Mouse (Mus musculus): ENCODE results near the gene Traf3. TPM values are rescaled to one million over a fixed set of nuclear protein-coding genes. Genes with fewer than 3 reads are reported as not detected.

Gene Traf3
- polyA plus RNA-seq, 1 experiment from 2014 or later: 14.0 TPM

DNA sequence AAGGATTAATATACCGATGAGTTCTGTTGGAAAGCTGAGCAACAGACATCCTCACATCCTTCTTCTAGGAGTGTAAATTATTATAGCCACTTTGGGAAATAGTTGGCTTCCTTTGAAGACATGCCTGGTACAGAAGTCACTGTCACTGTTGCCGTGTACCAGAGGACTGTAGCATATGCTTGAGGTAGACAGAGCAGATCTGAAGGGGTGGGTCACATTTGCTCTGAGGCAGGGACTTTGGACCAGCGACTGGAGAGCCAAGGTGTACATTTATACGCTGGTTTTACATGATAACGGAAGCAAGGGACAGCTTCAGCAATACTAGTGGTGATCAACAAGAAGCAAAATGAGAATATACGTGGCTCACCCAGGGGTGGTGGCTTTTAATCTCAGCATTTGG, 52.7 kb downstream of the Traf3 start:
- Histone ChIP-seq H3K4me3 (ENCODE audit: low read depth, low read length) (no peak overlapping the region), H3K4me2 (no peak overlapping the region), H3K27ac (ENCODE audit: low read depth, low read length) (no peak overlapping the region), H3K4me1 (ENCODE audit: control insufficient read depth, insufficient read depth, low read length) (no peaks in the 10 kb centered on the region), H3K36me3 (ENCODE audit: control insufficient read depth, insufficient read depth, low read length) (peaks cover 6% of the 10 kb centered on the region; the same call in 1 of the 2 replicates), H3K9me3 (ENCODE audit: control insufficient read depth, low read length) (no peaks in the 10 kb centered on the region), H3K9ac (ENCODE audit: low read length) (no peak overlapping the region), H3K27me3 (ENCODE audit: control insufficient read depth, insufficient read depth, low read length) (no peaks in the 10 kb centered on the region)
- 94% methylated on average over 6 of the region's 6 CpGs for whole genome bisulfite sequencing
- DNase-seq (ENCODE audit: low spot score, missing footprints) (peak; percentile 47), ATAC-seq (ENCODE audit: low FRiP score) (no peak)

DNA sequence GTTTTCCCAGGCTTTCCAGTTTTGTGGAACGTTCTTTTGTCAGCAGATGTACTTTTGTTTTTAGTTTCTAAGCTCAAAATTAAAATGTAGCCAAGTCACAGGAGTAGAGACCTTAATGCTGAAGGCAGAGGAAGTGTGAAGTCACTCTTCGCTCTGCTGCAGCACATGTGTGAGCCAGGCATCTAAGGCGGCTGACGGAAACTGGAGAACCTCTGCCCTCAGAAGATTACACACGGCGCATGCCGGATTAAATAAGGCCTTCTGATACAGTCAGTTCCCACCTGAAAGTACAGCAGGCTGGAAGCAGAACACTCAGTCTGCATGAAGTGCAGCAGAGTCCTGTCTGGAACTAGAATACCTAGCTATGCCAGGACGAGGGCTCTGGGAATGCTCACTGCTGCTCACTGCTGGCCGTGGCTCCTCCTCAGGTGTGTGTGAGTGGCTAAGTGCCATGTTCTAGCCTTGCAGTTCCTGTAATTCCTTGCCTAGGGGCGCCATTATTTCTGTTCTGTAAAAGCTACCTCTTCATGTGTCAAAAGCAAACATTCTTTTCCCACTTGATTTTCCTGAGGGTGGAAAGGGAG, 59.1 kb downstream of the Traf3 start:
- Histone ChIP-seq H3K9ac (ENCODE audit: low read length) (no peak overlapping the region), H3K36me3 (ENCODE audit: control insufficient read depth, insufficient read depth, low read length) (peaks cover 9% of the 10 kb centered on the region; the same call in 1 of the 2 replicates), H3K9me3 (ENCODE audit: control insufficient read depth, low read length) (no peaks in the 10 kb centered on the region), H3K27ac (ENCODE audit: low read depth, low read length) (no peak overlapping the region), H3K4me1 (ENCODE audit: control insufficient read depth, insufficient read depth, low read length) (no peaks in the 10 kb centered on the region), H3K27me3 (ENCODE audit: control insufficient read depth, insufficient read depth, low read length) (no peaks in the 10 kb centered on the region), H3K4me2 (no peak overlapping the region), H3K4me3 (ENCODE audit: low read depth, low read length) (no peak overlapping the region)
- DNase-seq (ENCODE audit: low spot score, missing footprints): peak; percentile 66
- WGBS: 82% methylated on average over 10 of the region's 10 CpGs
- no peak for ATAC-seq (ENCODE audit: low FRiP score)

DNA sequence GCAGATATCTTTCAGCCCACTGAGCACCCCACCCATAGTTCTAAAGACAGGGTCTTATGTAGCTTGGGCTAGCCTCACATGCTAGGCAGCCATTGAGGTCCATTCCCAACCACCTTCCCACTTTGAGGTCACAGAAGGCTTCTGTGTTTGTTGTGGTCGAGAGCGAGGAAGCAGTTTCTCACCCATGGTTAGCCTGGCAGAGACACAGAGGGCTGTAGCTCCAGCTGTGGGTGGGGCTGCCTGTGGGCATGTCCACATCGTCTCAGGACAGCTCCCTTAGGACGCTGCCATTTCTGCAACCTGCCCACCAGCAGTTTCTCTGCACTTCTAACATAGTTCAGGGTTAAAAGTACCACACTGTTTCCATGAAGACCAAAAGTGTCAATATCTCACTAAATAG, 61.2 kb downstream of the Traf3 start:
- no peaks in the 10 kb centered on the region for H3K9me3 ChIP-seq (ENCODE audit: control insufficient read depth, low read length)
- H3K9ac ChIP-seq (ENCODE audit: low read length): no peak overlapping the region
- ATAC-seq (ENCODE audit: low FRiP score) (no peak), DNase-seq (ENCODE audit: low spot score, missing footprints) (peak; percentile 10)
- no peaks in the 10 kb centered on the region for H3K4me1 ChIP-seq (ENCODE audit: control insufficient read depth, insufficient read depth, low read length)
- no peak overlapping the region for H3K27ac ChIP-seq (ENCODE audit: low read depth, low read length)
- no peaks in the 10 kb centered on the region for H3K27me3 ChIP-seq (ENCODE audit: control insufficient read depth, insufficient read depth, low read length)
- no peak overlapping the region for H3K4me2 ChIP-seq
- 89% methylated on average over 4 of the region's 4 CpGs for WGBS
- H3K4me3 ChIP-seq (ENCODE audit: low read depth, low read length): no peak overlapping the region
- peaks cover 3% of the 10 kb centered on the region; the same call in 1 of the 2 replicates for H3K36me3 ChIP-seq (ENCODE audit: control insufficient read depth, insufficient read depth, low read length)

DNA sequence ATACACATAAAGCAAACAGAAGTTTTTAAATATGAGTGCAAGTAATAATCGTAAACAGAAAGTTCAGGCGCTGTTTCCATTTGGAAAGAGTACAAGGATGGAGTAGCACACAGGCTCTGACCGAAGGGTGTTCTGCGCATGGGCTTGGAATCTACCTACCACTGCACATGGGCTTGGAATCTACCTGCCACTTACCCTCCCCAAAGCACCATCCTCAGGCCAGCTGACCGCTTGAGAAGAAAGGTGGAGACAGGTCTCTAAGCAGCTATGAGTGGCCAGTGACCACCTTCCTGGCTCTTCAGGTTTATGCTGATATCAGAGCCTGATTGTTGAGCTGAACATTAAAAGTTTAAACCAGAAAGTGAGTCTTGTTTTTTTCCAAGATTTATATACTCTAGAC, 62.3 kb downstream of the Traf3 start:
- DNase-seq (ENCODE audit: low spot score, missing footprints) (peak; percentile 17), ATAC-seq (ENCODE audit: low FRiP score) (no peak)
- H3K4me1 ChIP-seq (ENCODE audit: control insufficient read depth, insufficient read depth, low read length): no peaks in the 10 kb centered on the region
- H3K9me3 ChIP-seq (ENCODE audit: control insufficient read depth, low read length): no peaks in the 10 kb centered on the region
- peaks cover 3% of the 10 kb centered on the region; the same call in 1 of the 2 replicates for H3K36me3 ChIP-seq (ENCODE audit: control insufficient read depth, insufficient read depth, low read length)
- no peak overlapping the region for H3K27ac ChIP-seq (ENCODE audit: low read depth, low read length)
- H3K4me2 ChIP-seq: no peak overlapping the region
- no peak overlapping the region for H3K9ac ChIP-seq (ENCODE audit: low read length)
- H3K4me3 ChIP-seq (ENCODE audit: low read depth, low read length): no peak overlapping the region
- WGBS: 94% methylated on average over 5 of the region's 5 CpGs
- H3K27me3 ChIP-seq (ENCODE audit: control insufficient read depth, insufficient read depth, low read length): no peaks in the 10 kb centered on the region

DNA sequence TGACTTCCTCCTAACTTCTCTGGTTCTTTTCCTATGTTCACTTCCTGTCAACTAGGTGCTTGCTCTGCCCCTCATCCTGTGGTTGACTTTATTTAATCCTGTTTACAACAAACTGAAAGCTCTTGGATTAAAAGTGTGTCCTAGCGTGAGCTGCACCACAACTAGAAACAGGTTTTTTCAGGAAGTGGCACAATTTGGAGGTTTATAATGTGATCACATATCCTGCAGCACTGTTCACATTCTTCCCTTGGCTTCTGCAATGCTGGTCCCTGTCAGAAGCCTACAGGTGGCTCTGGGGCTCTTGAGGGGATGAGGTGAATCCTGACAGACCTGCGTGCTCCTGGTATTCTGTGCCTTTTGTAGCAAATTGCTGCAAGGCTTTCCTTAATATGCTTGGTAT, 64.6 kb downstream of the Traf3 start:
- no peak for ATAC-seq (ENCODE audit: low FRiP score)
- no peak overlapping the region for H3K4me3 ChIP-seq (ENCODE audit: low read depth, low read length)
- no peak overlapping the region for H3K27ac ChIP-seq (ENCODE audit: low read depth, low read length)
- H3K27me3 ChIP-seq (ENCODE audit: control insufficient read depth, insufficient read depth, low read length): no peaks in the 10 kb centered on the region
- WGBS: 94% methylated on average over 2 of the region's 2 CpGs
- no peaks in the 10 kb centered on the region for H3K4me1 ChIP-seq (ENCODE audit: control insufficient read depth, insufficient read depth, low read length)
- no peaks in the 10 kb centered on the region for H3K9me3 ChIP-seq (ENCODE audit: control insufficient read depth, low read length)
- H3K36me3 ChIP-seq (ENCODE audit: control insufficient read depth, insufficient read depth, low read length): peaks cover 2% of the 10 kb centered on the region; the same call in 1 of the 2 replicates
- no peak for DNase-seq (ENCODE audit: low spot score, missing footprints)
- H3K4me2 ChIP-seq: no peak overlapping the region
- H3K9ac ChIP-seq (ENCODE audit: low read length): no peak overlapping the region

DNA sequence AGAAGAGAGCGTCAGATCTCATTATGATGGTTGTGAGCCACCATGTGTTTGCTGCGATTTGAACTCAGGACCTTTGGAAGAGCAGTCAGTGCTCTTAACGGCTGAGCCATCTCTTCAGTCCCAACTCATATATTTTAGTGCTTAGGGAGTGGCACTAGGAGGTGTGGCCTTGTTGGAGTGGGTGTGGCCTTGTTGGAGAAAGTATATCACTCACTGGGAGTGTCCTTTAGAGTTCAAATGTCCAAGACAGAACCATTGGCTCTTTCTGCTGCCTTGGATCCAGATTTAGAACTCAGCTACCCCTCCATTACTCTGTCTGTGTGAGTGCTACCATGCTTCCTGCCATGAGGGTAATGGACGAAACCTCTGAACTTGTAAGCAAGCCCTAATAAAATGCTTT, 67.6 kb downstream of the Traf3 start:
- ATAC-seq (ENCODE audit: low FRiP score): no peak
- Histone ChIP-seq H3K4me1 (ENCODE audit: control insufficient read depth, insufficient read depth, low read length) (no peaks in the 10 kb centered on the region), H3K9me3 (ENCODE audit: control insufficient read depth, low read length) (no peaks in the 10 kb centered on the region), H3K27me3 (ENCODE audit: control insufficient read depth, insufficient read depth, low read length) (no peaks in the 10 kb centered on the region), H3K4me2 (no peak overlapping the region), H3K4me3 (ENCODE audit: low read depth, low read length) (no peak overlapping the region), H3K9ac (ENCODE audit: low read length) (no peak overlapping the region), H3K36me3 (ENCODE audit: control insufficient read depth, insufficient read depth, low read length) (0 out of 2 replicates have a peak, but pooled peaks cover 5% of the 10 kb centered on the region), H3K27ac (ENCODE audit: low read depth, low read length) (no peak overlapping the region)
- 95% methylated on average over 4 of the region's 4 CpGs for WGBS
- no peak for DNase-seq (ENCODE audit: low spot score, missing footprints)

DNA sequence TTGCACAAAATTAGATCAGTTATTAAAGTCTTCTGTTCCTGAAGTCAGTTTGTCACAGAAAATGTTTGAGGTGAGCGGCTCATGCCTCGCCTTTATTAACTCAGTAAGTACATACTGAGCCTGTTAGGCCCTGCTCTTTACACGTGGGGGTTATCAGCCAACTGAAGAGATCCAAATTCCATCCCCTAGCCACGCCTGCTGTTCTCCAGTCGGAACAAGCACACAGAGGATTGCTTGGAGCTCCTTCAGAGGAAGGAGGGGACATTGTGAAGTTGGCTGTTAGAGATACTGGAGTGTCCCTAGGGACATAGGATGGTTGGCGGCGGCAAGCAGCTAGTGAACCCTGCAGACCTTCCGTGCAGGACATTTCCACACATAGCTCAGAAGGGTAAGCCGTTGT, 68.2 kb downstream of the Traf3 start:
- no peaks in the 10 kb centered on the region for H3K9me3 ChIP-seq (ENCODE audit: control insufficient read depth, low read length)
- DNase-seq (ENCODE audit: low spot score, missing footprints): no peak
- no peak overlapping the region for H3K4me3 ChIP-seq (ENCODE audit: low read depth, low read length)
- H3K36me3 ChIP-seq (ENCODE audit: control insufficient read depth, insufficient read depth, low read length): 0 out of 2 replicates have a peak, but pooled peaks cover 5% of the 10 kb centered on the region
- H3K4me1 ChIP-seq (ENCODE audit: control insufficient read depth, insufficient read depth, low read length): no peaks in the 10 kb centered on the region
- no peak overlapping the region for H3K27ac ChIP-seq (ENCODE audit: low read depth, low read length)
- no peak overlapping the region for H3K9ac ChIP-seq (ENCODE audit: low read length)
- no peaks in the 10 kb centered on the region for H3K27me3 ChIP-seq (ENCODE audit: control insufficient read depth, insufficient read depth, low read length)
- 86% methylated on average over 9 of the region's 9 CpGs for WGBS
- H3K4me2 ChIP-seq: no peak overlapping the region
- no peak for ATAC-seq (ENCODE audit: low FRiP score)

DNA sequence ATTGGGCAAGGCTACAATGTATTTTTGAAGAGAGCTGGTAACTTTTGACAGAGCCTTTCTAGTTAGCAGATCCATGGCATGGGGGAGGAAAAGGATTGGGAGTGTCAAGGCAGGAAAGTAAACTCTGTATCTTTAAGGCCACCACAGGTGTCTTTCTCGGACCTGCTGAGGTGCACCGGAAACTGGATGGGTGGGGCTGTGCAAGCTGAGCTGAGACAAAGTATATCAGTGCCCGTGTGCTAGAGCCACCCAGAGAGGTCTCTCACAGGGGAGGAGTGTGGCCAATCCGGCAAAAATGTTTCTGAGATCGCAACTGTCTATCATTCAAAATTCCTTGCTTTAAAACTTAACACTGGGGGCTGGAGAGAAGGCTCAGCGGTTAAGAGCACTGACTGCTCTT, 69.5 kb downstream of the Traf3 start:
- Histone ChIP-seq H3K36me3 (ENCODE audit: control insufficient read depth, insufficient read depth, low read length) (0 out of 2 replicates have a peak, but pooled peaks cover 5% of the 10 kb centered on the region), H3K4me2 (no peak overlapping the region)
- 92% methylated on average over 6 of the region's 6 CpGs for WGBS

DNA sequence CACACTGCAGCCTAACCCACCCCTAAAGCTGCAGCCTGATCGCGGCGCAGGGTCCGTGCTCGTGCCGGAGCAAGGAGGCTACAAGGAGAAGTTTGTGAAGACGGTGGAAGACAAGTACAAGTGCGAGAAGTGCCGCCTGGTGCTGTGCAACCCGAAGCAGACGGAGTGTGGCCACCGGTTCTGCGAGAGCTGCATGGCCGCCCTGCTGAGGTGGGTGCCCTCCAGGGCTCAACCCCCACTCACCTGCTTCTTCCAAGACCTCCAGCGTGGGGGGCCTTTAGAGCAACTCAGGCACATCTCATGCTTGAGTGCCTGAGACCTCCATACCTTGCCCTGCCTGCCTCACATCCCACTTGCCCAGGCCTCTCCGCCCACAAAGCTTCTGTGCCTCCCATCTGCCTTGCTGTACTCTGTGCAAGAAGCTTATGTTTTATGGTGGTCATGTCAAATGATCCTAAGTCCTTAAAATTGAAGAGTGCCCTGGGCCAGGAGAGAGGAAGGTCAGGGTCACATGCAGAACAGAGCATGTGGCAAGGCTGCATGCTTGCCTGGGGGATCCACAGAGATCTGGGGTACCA, 71.5 kb downstream of the Traf3 start:
- Histone ChIP-seq H3K27me3 (ENCODE audit: control insufficient read depth, insufficient read depth, low read length) (no peaks in the 10 kb centered on the region), H3K9me3 (ENCODE audit: control insufficient read depth, low read length) (no peaks in the 10 kb centered on the region), H3K9ac (ENCODE audit: low read length) (no peak overlapping the region), H3K36me3 (ENCODE audit: control insufficient read depth, insufficient read depth, low read length) (0 out of 2 replicates have a peak, but pooled peaks cover 5% of the 10 kb centered on the region), H3K4me2 (no peak overlapping the region), H3K4me1 (ENCODE audit: control insufficient read depth, insufficient read depth, low read length) (no peaks in the 10 kb centered on the region), H3K27ac (ENCODE audit: low read depth, low read length) (no peak overlapping the region), H3K4me3 (ENCODE audit: low read depth, low read length) (no peak overlapping the region)
- ATAC-seq (ENCODE audit: low FRiP score) (no peak), DNase-seq (ENCODE audit: low spot score, missing footprints) (no peak)
- 94% methylated on average over 16 of the region's 16 CpGs for WGBS

More for the DNA sequence above, 69.5 kb downstream of the Traf3 start:
- DNase-seq (ENCODE audit: low spot score, missing footprints): no peak
- Histone ChIP-seq H3K4me1 (ENCODE audit: control insufficient read depth, insufficient read depth, low read length) (no peaks in the 10 kb centered on the region), H3K9me3 (ENCODE audit: control insufficient read depth, low read length) (no peaks in the 10 kb centered on the region), H3K27me3 (ENCODE audit: control insufficient read depth, insufficient read depth, low read length) (no peaks in the 10 kb centered on the region), H3K9ac (ENCODE audit: low read length) (no peak overlapping the region), H3K27ac (ENCODE audit: low read depth, low read length) (no peak overlapping the region), H3K4me3 (ENCODE audit: low read depth, low read length) (no peak overlapping the region)
- no peak for ATAC-seq (ENCODE audit: low FRiP score)
